Mouse (Mus musculus) hindbrain, embryonic 10.5 days (tissue): ENCODE results near the gene Ufc1. TPM values are rescaled to one million over a fixed set of nuclear protein-coding genes. Genes with fewer than 3 reads are reported as not detected.
"Not testable (repeated sequence)": the region's sequence is repeated elsewhere in the genome, so short reads cannot be mapped to it uniquely, and the experiment has no call there.

Experiments
- DNase-seq: peaks from one replicate; pipeline ENCODE4 v3.0.0-alpha.2; 2017; ENCODE audit warnings: low spot score
- H3K27ac ChIP-seq: fragments of 300-500 bp; sonication (generic); 2 replicates; pipeline ENCODE4 v1.5.1; 2016; ENCODE audit warnings: mild to moderate bottlenecking, moderate library complexity
- H3K27me3 ChIP-seq: fragments of 300-500 bp; sonication (generic); 2 replicates; pipeline ENCODE4 v1.6.1; 2016; ENCODE audit warnings: mild to moderate bottlenecking; ENCODE audit not compliant: poor library complexity, insufficient read depth, severe bottlenecking
- H3K36me3 ChIP-seq: fragments of 300-500 bp; sonication (generic); 2 replicates; pipeline ENCODE4 v1.6.1; 2016; ENCODE audit warnings: mild to moderate bottlenecking, moderate library complexity
- H3K4me1 ChIP-seq: fragments of 300-500 bp; sonication (generic); replicated peaks from 2 replicates; pipeline ENCODE4 v1.6.1; 2016; ENCODE audit warnings: mild to moderate bottlenecking
- H3K4me3 ChIP-seq: fragments of 300-500 bp; sonication (generic); 2 replicates; pipeline ENCODE4 v1.5.1; 2016; ENCODE audit warnings: mild to moderate bottlenecking, moderate library complexity
- H3K9me3 ChIP-seq: fragments of 300-500 bp; sonication (generic); 2 replicates; pipeline ENCODE4 v1.6.1; 2016; ENCODE audit warnings: mild to moderate bottlenecking, moderate library complexity
- WGBS: fragments of 180-500 bp; shearing (Covaris S2); methylation state at CpG from one replicate; pipeline ENCODE4 v1.1.7; 2016; 5-methylcytosine and 5-hydroxymethylcytosine counted together
- polyA plus RNA-seq: library from polyadenylated mRNA; unstranded; fragments of >200 nt; fragmentation: Nextera tagmentation; extraction: Ambion mirVana; gene quantifications from 2 replicates; pipeline ENCODE4 v1.2.1, GENCODE M21; 2016

Gene Ufc1
- polyA plus RNA-seq, 1 experiment from 2014 or later, result 111 TPM

- Histone ChIP-seq H3K4me3 (peak overlapping the region; percentile 26), H3K27me3 (no peaks in the 10 kb centered on the region), H3K4me1 (no peaks in the 10 kb centered on the region), H3K36me3 (no peaks in the 10 kb centered on the region), H3K9me3 (no peaks in the 10 kb centered on the region), H3K27ac (no peak overlapping the region)
- WGBS, result 12% methylated on average over 5 of the region's 5 CpGs
- DNase-seq, result no peak
Observed at GRCm38 (mm10) chr1:171320151-171320550, 25.3 kb upstream of the Ufc1 start.

- Histone ChIP-seq H3K4me3 (peak overlapping the region; percentile 26), H3K27ac (no peak overlapping the region), H3K36me3 (no peaks in the 10 kb centered on the region), H3K9me3 (no peaks in the 10 kb centered on the region), H3K4me1 (no peaks in the 10 kb centered on the region), H3K27me3 (no peaks in the 10 kb centered on the region)
- DNase-seq, result no peak
- WGBS, result 11% methylated on average over 7 of the region's 7 CpGs
Observed at GRCm38 (mm10) chr1:171319748-171320147, 24.9 kb upstream of the Ufc1 start.

GRCm38 (mm10) chr1:171309321-171309720, 14.5 kb upstream of the Ufc1 start:
- 74% methylated on average over 2 of the region's 2 CpGs for WGBS
- Histone ChIP-seq H3K9me3 (no peaks in the 10 kb centered on the region), H3K27ac (no peak overlapping the region), H3K27me3 (no peaks in the 10 kb centered on the region), H3K36me3 (no peaks in the 10 kb centered on the region), H3K4me3 (no peak overlapping the region), H3K4me1 (no peaks in the 10 kb centered on the region)
- no peak for DNase-seq

DNA sequence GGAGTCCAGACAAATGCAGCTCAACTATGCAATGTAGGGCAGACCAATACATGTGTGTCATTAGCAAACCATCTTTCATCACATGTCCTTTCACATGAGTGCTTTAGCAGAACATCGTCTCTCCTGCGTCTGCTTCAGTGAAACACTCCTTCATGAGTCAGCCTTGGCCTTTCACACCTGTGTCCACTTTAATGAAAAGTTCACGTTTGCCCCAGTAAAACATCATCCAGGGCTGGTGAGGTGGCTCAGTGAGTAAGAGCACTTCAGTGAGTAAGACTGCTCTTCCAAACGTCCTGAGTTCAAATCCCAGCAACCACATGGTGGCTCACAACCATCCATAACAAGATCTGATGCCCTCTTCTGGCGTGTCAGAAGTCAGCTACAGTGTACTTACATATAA, 11.3 kb upstream of the Ufc1 start:
- H3K4me3 ChIP-seq, DNase-seq, H3K27me3 ChIP-seq, H3K27ac ChIP-seq, H3K36me3 ChIP-seq, H3K9me3 ChIP-seq, H3K4me1 ChIP-seq: not testable (repeated sequence)
- WGBS, result 76% methylated on average over 5 of the region's 5 CpGs

GRCm38 (mm10) chr1:171298226-171298625, 3.4 kb upstream of the Ufc1 start:
- DNase-seq, result no peak
- no peaks in the 10 kb centered on the region for H3K9me3 ChIP-seq
- H3K4me1 ChIP-seq, result peaks cover 9% of the 10 kb centered on the region
- no peak overlapping the region for H3K4me3 ChIP-seq
- H3K36me3 ChIP-seq, result no peaks in the 10 kb centered on the region
- H3K27ac ChIP-seq, result no peak overlapping the region
- peaks cover 30% of the 10 kb centered on the region for H3K27me3 ChIP-seq
- WGBS, result 66% methylated on average over 3 of the region's 3 CpGs

DNA sequence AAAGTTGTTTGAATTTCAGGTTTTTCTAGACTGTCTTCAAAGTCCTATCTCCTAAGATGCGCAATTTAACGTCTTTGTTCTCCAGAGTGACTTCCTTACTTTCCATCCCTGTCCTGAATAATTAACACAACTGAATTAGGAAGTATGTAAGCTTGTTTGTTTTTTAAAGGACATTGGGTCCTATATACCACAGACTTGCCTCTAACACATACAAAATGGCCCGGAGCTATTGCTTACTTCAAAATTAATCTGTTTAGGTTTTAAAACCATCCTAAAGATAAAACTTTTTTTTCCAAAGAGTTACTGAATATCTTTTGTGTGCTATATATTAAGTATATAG, 209 bp upstream of the Ufc1 start:
- Histone ChIP-seq H3K4me3 (peak overlapping the region; percentile 72), H3K9me3 (no peaks in the 10 kb centered on the region), H3K4me1 (peaks cover 10% of the 10 kb centered on the region), H3K27ac (peak overlapping the region; percentile 98), H3K27me3 (peaks cover 30% of the 10 kb centered on the region), H3K36me3 (peaks cover 11% of the 10 kb centered on the region)
- WGBS, result 17% methylated on average over 3 of the region's 3 CpGs
- no peak for DNase-seq

DNA sequence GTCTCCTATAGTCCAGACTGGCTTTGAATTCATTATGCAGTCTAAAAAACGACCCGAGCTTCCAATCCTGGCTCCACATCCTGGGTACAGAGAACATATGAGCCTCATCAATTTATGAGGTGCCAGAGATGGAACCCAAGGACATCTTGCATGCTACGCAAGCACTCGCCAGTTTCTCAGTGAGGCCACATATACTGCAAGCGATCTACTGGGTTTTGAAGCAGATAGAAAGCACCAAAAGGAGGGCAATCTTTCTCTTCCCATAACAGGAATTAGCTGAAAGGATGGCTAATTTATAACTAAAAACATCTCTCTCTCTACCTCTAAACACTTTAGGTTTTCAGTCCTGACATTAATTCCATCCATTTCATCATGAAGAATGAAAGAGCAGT, 922 bp downstream of the Ufc1 start:
- peaks cover 30% of the 10 kb centered on the region for H3K27me3 ChIP-seq
- peaks cover 22% of the 10 kb centered on the region for H3K36me3 ChIP-seq
- DNase-seq, result no peak
- peak overlapping the region; percentile 72 for H3K4me3 ChIP-seq
- 51% methylated on average over 5 of the region's 5 CpGs for WGBS
- H3K4me1 ChIP-seq, result peaks cover 10% of the 10 kb centered on the region
- peak overlapping the region; percentile 98 for H3K27ac ChIP-seq
- H3K9me3 ChIP-seq, result no peaks in the 10 kb centered on the region

- DNase-seq, result no peak
- whole genome bisulfite sequencing, result 91% methylated on average over 3 of the region's 3 CpGs
Observed at GRCm38 (mm10) chr1:171293351-171293750, 1.5 kb downstream of the Ufc1 start.

GRCm38 (mm10) chr1:171288328-171288727, 6.5 kb downstream of the Ufc1 start:
- Histone ChIP-seq H3K27me3 (no peaks in the 10 kb centered on the region), H3K27ac (peak overlapping the region; percentile 100), H3K9me3 (no peaks in the 10 kb centered on the region), H3K36me3 (peaks cover 70% of the 10 kb centered on the region), H3K4me1 (peaks cover 39% of the 10 kb centered on the region), H3K4me3 (peak overlapping the region; percentile 96)
- WGBS, result 68% methylated on average over 4 of the region's 4 CpGs
- no peak for DNase-seq

More at GRCm38 (mm10) chr1:171293351-171293750, 1.5 kb downstream of the Ufc1 start:
- H3K9me3 ChIP-seq, result no peaks in the 10 kb centered on the region
- peaks cover 27% of the 10 kb centered on the region for H3K27me3 ChIP-seq
- H3K36me3 ChIP-seq, result peaks cover 27% of the 10 kb centered on the region
- peak overlapping the region; percentile 72 for H3K4me3 ChIP-seq
- peaks cover 15% of the 10 kb centered on the region for H3K4me1 ChIP-seq
- H3K27ac ChIP-seq, result peak overlapping the region; percentile 98; the same call in 1 of the 2 replicates

DNA sequence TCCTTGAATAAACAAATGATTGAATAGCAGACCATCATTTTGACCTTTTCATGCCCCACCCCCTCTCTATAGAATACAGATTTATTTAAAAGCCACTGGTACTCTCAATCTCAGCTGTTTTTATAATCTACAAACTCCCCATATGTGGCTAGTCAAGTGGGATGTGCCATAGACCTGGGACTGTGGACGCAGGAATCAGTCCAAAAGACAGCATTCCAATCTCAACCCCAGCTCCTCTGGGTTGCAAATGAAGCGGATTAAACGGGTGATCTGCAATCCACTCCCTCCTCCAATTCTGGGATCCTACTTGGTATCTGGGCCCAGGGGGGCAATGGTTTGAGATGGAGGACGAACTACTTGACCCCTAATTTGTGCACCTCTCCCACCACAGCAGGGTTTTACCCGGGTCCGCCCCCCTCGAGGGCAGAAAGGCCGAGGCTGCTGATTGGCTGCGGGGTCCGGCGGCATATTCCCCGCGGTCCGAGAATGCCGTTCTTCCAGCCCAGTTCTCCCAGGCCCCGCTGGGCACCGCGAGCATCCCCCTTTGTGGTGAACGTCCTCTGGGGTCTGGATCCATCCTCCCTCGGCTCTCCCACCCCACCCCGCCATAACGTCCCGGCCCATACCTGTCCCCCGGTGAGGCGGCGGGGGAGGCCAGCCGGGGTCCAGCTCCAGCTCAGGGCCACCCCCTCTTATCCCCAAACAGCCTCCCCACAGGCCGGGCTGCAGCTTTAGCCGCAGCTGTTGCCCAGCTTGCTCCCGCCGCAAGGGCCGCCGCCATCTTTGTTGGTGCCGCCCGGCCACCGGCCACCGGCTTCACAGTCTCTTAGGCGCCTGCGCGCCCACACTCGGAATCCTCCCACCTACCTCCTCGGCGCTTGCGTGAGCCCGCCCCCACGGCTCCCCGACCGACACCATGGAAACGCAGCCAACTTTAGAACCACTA, 7.4 kb downstream of the Ufc1 start, which contains the start of gene Usp21:
Usp21 (minus strand) TSS at position 856 of the 946 bp plus-strand sequence.
- H3K27me3 ChIP-seq, result no peaks in the 10 kb centered on the region
- WGBS, result under 1% methylated on average over 49 of the region's 49 CpGs
- peaks cover 76% of the 10 kb centered on the region for H3K36me3 ChIP-seq
- DNase-seq, result peak; percentile 94
- no peaks in the 10 kb centered on the region for H3K9me3 ChIP-seq
- peak within 1 kb of the TSS; percentile 100 for H3K27ac ChIP-seq
- peak within 1 kb of the TSS; percentile 96 for H3K4me3 ChIP-seq
- peaks cover 37% of the 10 kb centered on the region for H3K4me1 ChIP-seq

GRCm38 (mm10) chr1:171286517-171286916, 8.3 kb downstream of the Ufc1 start:
- H3K9me3 ChIP-seq, result no peaks in the 10 kb centered on the region
- H3K27ac ChIP-seq, result peak overlapping the region; percentile 100
- WGBS, result 88% methylated on average over 19 of the region's 19 CpGs
- peaks cover 80% of the 10 kb centered on the region for H3K36me3 ChIP-seq
- H3K4me1 ChIP-seq, result peaks cover 46% of the 10 kb centered on the region
- no peak for DNase-seq
- no peaks in the 10 kb centered on the region for H3K27me3 ChIP-seq
- H3K4me3 ChIP-seq, result peak overlapping the region; percentile 96; the same call in 1 of the 2 replicates

DNA sequence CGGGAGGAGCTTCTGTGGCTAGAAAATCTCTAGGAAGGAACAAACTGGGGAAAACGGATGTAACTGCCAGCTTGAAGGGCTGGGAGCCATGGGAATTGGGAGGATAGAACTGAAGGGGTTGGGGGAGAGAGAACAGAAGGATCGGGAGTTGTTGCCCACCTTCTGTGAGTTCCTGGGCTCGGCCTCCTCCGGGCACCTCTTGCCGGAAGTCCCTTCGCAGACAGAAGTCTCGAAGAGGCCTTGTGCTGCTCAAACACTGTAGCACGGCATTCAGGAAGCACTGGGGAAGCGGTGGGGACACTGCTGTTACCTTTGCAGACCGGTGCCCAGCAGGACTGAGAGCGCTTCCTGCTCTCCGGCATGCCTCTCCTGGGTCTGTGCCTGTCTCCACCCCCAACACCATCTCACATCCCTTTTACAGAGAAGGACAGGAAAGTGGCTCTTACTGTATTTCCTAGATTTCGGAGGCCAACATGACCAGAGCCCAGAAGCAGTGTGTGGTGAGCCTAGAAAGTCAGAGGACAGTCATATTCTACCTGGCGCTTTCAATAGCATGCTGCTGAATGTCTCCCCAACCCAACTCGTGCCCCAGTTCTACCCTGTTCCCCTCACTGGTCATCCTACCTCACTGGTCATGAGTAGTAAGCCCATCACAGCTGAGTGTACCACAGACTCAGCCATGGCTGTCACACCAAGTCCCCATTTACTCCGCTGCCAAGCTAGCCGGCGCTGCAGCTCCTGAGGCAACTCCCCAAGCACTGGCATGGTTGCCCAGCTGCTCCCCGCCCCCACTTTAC, 9.5 kb downstream of the Ufc1 start:
- H3K27me3 ChIP-seq, result no peaks in the 10 kb centered on the region
- DNase-seq, result no peak
- peaks cover 74% of the 10 kb centered on the region for H3K36me3 ChIP-seq
- no peak overlapping the region for H3K27ac ChIP-seq
- 87% methylated on average over 20 of the region's 20 CpGs for WGBS
- H3K4me1 ChIP-seq, result peaks cover 52% of the 10 kb centered on the region
- no peaks in the 10 kb centered on the region for H3K9me3 ChIP-seq
- H3K4me3 ChIP-seq, result peak overlapping the region; percentile 1; the same call in 1 of the 2 replicates

- no peak for DNase-seq
- Histone ChIP-seq H3K27ac (no peak overlapping the region), H3K36me3 (peaks cover 66% of the 10 kb centered on the region), H3K4me1 (peaks cover 60% of the 10 kb centered on the region), H3K4me3 (peak overlapping the region; percentile 1; the same call in 1 of the 2 replicates), H3K9me3 (no peaks in the 10 kb centered on the region), H3K27me3 (no peaks in the 10 kb centered on the region)
- 91% methylated on average over 15 of the region's 15 CpGs for WGBS
Observed at GRCm38 (mm10) chr1:171284491-171284890, 10.3 kb downstream of the Ufc1 start.
